Comparison of ENCODE assay signal across 9 mouse cellular contexts in the genomic region with DNA sequence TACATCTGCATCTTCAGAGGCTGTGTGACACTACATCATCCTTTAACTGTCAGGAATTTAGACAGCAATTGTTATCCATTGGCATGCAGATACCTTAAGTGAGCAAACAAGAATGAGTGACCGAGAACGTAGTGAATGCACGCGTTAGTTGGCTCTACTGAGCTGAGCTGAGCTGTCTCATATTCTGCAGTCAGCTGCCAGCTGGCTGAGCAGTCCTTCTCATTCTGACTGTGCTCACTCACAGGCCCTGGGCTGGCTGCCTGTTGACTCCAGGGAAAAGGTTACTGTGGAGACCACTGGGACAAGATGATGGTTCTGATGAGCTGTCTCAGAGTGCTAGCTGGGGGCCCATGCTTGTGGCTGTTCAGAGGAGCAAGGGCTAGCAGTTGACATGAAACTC. TPM values are rescaled to one million over a fixed set of nuclear protein-coding genes. Genes with fewer than 3 reads are reported as not detected.
DNase-seq lines count a peak whose midpoint lies in the region; ATAC-seq lines count a peak whose summit lies in the region.
"Had no signal": no experiment of that assay in that cellular context is flagged by ENCODE, and none has a peak within 500 bp of the region (broad histone marks: within the 10 kb centered on the region; RNA-seq: fewer than 3 reads in every experiment).

No protein-coding gene starts in this region.

- 0 out of 2 replicates have a peak, but pooled peaks have one; percentile 51 for ATAC-seq in forebrain, embryonic 15.5 days (replicated peaks)
- no peak for ATAC-seq in forebrain, embryonic 12.5 days (ENCODE audit: low FRiP score)
- peak; percentile 15; the same call in 1 of the 2 replicates for ATAC-seq in megakaryocyte-erythroid progenitor cell, adult 5-6 weeks (replicated peaks; ENCODE audit: low FRiP score, low TSS enrichment, poor library complexity, severe bottlenecking)
- no peak for ATAC-seq in erythroblast, adult 5-6 weeks (replicated peaks; ENCODE audit: low FRiP score, poor library complexity, severe bottlenecking)

- no peaks in the 10 kb centered on the region for H3K36me3 ChIP-seq in forebrain, embryonic 15.5 days
- no peaks in the 10 kb centered on the region for H3K36me3 ChIP-seq in forebrain, embryonic 12.5 days (replicated peaks)
- H3K36me3 ChIP-seq in heart, embryonic 10.5 days = no peaks in the 10 kb centered on the region
- H3K36me3 ChIP-seq: stomach, embryonic 15.5 days had no signal

- H3K27me3 ChIP-seq in forebrain, embryonic 15.5 days = no peaks in the 10 kb centered on the region
- no peaks in the 10 kb centered on the region for H3K27me3 ChIP-seq in forebrain, embryonic 12.5 days
- H3K27me3 ChIP-seq in heart, embryonic 10.5 days (ENCODE audit: insufficient read depth, poor library complexity, severe bottlenecking) = no peaks in the 10 kb centered on the region
- H3K27me3 ChIP-seq: stomach, embryonic 15.5 days had no signal

- peak; percentile 22 for DNase-seq in right cerebral cortex, postnatal 4 days
- DNase-seq in right cerebral cortex, postnatal 14 days = no peak
- DNase-seq in heart, embryonic 10.5 days (ENCODE audit: low spot score) = no peak
- no peak for DNase-seq in kidney, postnatal 36 days

- WGBS in forebrain, embryonic 15.5 days = 46% methylated on average over 4 of the region's 4 CpGs
- WGBS in forebrain, embryonic 12.5 days = 84% methylated on average over 4 of the region's 4 CpGs
- WGBS in heart, embryonic 10.5 days = 68% methylated on average over 4 of the region's 4 CpGs

- no peaks in the 10 kb centered on the region for H3K4me1 ChIP-seq in forebrain, embryonic 15.5 days
- H3K4me1 ChIP-seq in forebrain, embryonic 12.5 days = no peaks in the 10 kb centered on the region
- H3K4me1 ChIP-seq in heart, embryonic 10.5 days = peaks cover 10% of the 10 kb centered on the region; the same call in 1 of the 2 replicates
- H3K4me1 ChIP-seq: stomach, embryonic 15.5 days had no signal

- H3K9ac ChIP-seq in forebrain, embryonic 15.5 days (replicated peaks) = no peak overlapping the region
- no peak overlapping the region for H3K9ac ChIP-seq in forebrain, embryonic 12.5 days
- H3K9ac ChIP-seq: stomach, embryonic 15.5 days had no signal

- no peaks in the 10 kb centered on the region for H3K9me3 ChIP-seq in forebrain, embryonic 15.5 days
- H3K9me3 ChIP-seq in forebrain, embryonic 12.5 days = no peaks in the 10 kb centered on the region
- H3K9me3 ChIP-seq in heart, embryonic 10.5 days = no peaks in the 10 kb centered on the region
- H3K9me3 ChIP-seq: stomach, embryonic 15.5 days had no signal

- no peak overlapping the region for H3K4me2 ChIP-seq in forebrain, embryonic 15.5 days (replicated peaks)
- no peak overlapping the region for H3K4me2 ChIP-seq in forebrain, embryonic 12.5 days
- H3K4me2 ChIP-seq: stomach, embryonic 15.5 days had no signal

- H3K27ac ChIP-seq in forebrain, embryonic 15.5 days (replicated peaks) = no peak overlapping the region
- H3K27ac ChIP-seq in forebrain, embryonic 12.5 days = no peak overlapping the region
- 0 out of 2 replicates have a peak overlapping the region, but pooled peaks have one; percentile 36 for H3K27ac ChIP-seq in heart, embryonic 10.5 days
- H3K27ac ChIP-seq: stomach, embryonic 15.5 days had no signal

- H3K4me3 ChIP-seq in forebrain, embryonic 15.5 days = no peak overlapping the region
- H3K4me3 ChIP-seq in forebrain, embryonic 12.5 days (replicated peaks) = no peak overlapping the region
- no peak overlapping the region for H3K4me3 ChIP-seq in heart, embryonic 10.5 days
- H3K4me3 ChIP-seq: stomach, embryonic 15.5 days had no signal

RNA-seq across cellular contexts. Expression of a gene that starts 9.4 kb away (rescaled TPM):
- polyA plus RNA-seq in forebrain, embryonic 15.5 days (2015; fragmentation: Nextera tagmentation; extraction: Ambion mirVana) = 52.4 and 53.8 TPM in 2 replicates
- 102 and 114 TPM in 2 replicates for polyA plus RNA-seq in forebrain, embryonic 12.5 days (2016; fragmentation: Nextera tagmentation; extraction: Ambion mirVana)
- 154 and 166 TPM in 2 replicates for polyA plus RNA-seq in heart, embryonic 10.5 days (2016; fragmentation: Nextera tagmentation; extraction: Ambion mirVana)
- total RNA-seq in megakaryocyte-erythroid progenitor cell, adult 5-6 weeks (2014; fragmentation: Nextera tagmentation) = 17.4 and 20.1 TPM in 2 replicates
- total RNA-seq in megakaryocyte-erythroid progenitor cell, adult 5-6 weeks (2017) = 31.7 and 39.9 TPM in 2 replicates
- 3.6 and 7.9 TPM in 2 replicates for total RNA-seq in erythroblast, adult 5-6 weeks (2015; ENCODE audit: low replicate concordance)
- total RNA-seq in erythroblast, adult 5-6 weeks (2017; ENCODE audit: low replicate concordance) = 8.0 and 9.1 TPM in 2 replicates

Comparison
In these comparisons a context has a peak if more than half of its experiments do, and no peak if none do; other contexts are left out.
1. ATAC-seq: peak in forebrain, embryonic 15.5 days (single experiment) and megakaryocyte-erythroid progenitor cell, adult 5-6 weeks (single experiment); none in forebrain, embryonic 12.5 days (single experiment) and erythroblast, adult 5-6 weeks (single experiment).